Mouse (Mus musculus): ENCODE data around the gene Utp11. TPM values are rescaled to one million over a fixed set of nuclear protein-coding genes. Genes with fewer than 3 reads are reported as not detected.

Utp11 gene
- polyA plus RNA-seq, 1 experiment from 2014 or later, result 58.4 TPM

GRCm38 (mm10) chr4:124670232-124670631, 23.2 kb downstream of the Utp11 start:
- 70% methylated on average over 8 of the region's 8 CpGs for WGBS
- H3K4me1 ChIP-seq (replicated peaks), result peaks cover 20% of the 10 kb centered on the region
- no peak overlapping the region for H3K9ac ChIP-seq
- H3K9me3 ChIP-seq (replicated peaks), result no peaks in the 10 kb centered on the region
- no peak overlapping the region for H3K4me2 ChIP-seq
- no peaks in the 10 kb centered on the region for H3K36me3 ChIP-seq
- H3K27me3 ChIP-seq (replicated peaks), result peaks cover 89% of the 10 kb centered on the region
- H3K4me3 ChIP-seq, result no peak overlapping the region
- ATAC-seq (ENCODE audit: insufficient number of reproducible peaks, low FRiP score), result no peak
- no peak overlapping the region for H3K27ac ChIP-seq (ENCODE audit: poor library complexity, severe bottlenecking)

DNA sequence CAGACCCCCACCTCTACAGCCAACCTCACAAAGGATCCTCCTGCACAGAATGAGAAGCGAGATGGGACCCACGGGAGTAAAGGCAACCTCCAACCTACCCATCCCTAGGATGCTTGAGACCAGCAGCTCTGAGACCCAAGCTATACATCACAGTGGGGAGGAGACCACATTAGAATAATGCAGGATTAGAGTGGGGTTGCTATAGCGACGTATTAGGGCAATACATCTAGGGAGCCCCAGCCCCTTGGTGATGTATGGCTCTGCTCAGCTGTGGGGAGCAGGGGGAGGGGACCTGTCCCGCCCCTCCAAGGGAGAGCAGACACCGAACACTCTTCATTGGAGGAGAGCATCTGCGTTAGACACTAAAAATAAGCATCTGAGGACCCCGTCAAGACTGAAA, 25.3 kb downstream of the Utp11 start:
- no peak overlapping the region for H3K4me2 ChIP-seq
- H3K27ac ChIP-seq (ENCODE audit: poor library complexity, severe bottlenecking), result no peak overlapping the region
- peaks cover 20% of the 10 kb centered on the region for H3K4me1 ChIP-seq (replicated peaks)
- no peak overlapping the region for H3K9ac ChIP-seq
- WGBS, result 23% methylated on average over 8 of the region's 8 CpGs
- no peak overlapping the region for H3K4me3 ChIP-seq
- no peaks in the 10 kb centered on the region for H3K36me3 ChIP-seq
- peaks cover 94% of the 10 kb centered on the region for H3K27me3 ChIP-seq (replicated peaks)
- ATAC-seq (ENCODE audit: insufficient number of reproducible peaks, low FRiP score), result no peak
- no peaks in the 10 kb centered on the region for H3K9me3 ChIP-seq (replicated peaks)

DNA sequence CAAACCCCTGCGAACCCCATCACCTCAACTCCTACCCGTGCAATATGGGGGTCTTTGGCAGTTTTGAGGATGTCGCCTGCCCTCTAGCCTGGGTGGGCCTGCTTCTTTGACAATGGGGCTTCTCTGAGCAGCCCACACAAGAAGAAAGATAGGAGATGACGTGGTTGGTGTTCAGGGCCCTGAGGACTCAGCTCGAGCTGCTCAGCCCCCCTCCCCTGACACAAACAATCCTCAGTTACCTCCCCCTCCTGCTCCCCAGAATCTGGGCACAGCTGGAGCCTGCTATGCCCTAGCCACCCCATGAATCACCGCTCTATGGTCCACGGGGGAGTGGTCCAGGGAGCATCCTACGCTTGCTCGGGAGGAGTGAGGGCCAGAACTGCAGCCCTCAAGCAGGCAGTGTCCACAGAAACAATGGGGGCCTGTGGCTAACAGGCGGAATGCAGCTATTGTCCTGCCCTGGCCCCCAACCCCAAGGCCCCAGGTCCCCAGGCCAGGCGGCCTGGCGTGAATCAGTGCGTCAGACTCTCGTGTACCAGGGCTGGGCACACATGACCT, 25.8 kb downstream of the Utp11 start:
- no peaks in the 10 kb centered on the region for H3K9me3 ChIP-seq (replicated peaks)
- no peak overlapping the region for H3K9ac ChIP-seq
- H3K27me3 ChIP-seq (replicated peaks), result peaks cover 94% of the 10 kb centered on the region
- no peaks in the 10 kb centered on the region for H3K36me3 ChIP-seq
- H3K27ac ChIP-seq (ENCODE audit: poor library complexity, severe bottlenecking), result no peak overlapping the region
- H3K4me1 ChIP-seq (replicated peaks), result peaks cover 14% of the 10 kb centered on the region
- 46% methylated on average over 14 of the region's 14 CpGs for WGBS
- ATAC-seq (ENCODE audit: insufficient number of reproducible peaks, low FRiP score), result no peak
- H3K4me2 ChIP-seq, result no peak overlapping the region
- no peak overlapping the region for H3K4me3 ChIP-seq

DNA sequence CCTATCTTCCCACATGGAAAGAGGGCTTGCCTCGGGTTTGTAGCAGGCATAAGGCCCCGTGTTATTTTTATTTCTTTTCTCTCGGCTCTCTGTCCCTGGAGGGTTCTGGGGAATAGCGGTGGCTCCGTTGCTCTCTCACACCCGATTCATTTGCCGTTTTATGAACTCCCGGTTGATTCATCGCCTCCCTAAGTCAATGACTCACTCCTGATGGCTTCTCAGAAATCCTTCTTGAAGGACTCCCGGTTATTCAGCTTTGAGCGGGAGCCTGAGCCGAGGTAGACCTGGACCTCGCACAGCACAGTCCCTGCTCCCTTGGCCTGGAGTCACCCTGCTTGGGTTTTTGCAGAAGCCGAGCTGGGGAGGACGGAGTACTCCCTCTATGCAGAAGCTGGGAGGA, 28.8 kb downstream of the Utp11 start:
- no peak for ATAC-seq (ENCODE audit: insufficient number of reproducible peaks, low FRiP score)
- H3K27me3 ChIP-seq (replicated peaks), result peaks cover 93% of the 10 kb centered on the region
- no peaks in the 10 kb centered on the region for H3K36me3 ChIP-seq
- H3K27ac ChIP-seq (ENCODE audit: poor library complexity, severe bottlenecking), result no peak overlapping the region
- no peaks in the 10 kb centered on the region for H3K9me3 ChIP-seq (replicated peaks)
- WGBS, result 74% methylated on average over 15 of the region's 15 CpGs
- no peaks in the 10 kb centered on the region; the same call in 1 of the 2 replicates for H3K4me1 ChIP-seq (replicated peaks)
- no peak overlapping the region for H3K9ac ChIP-seq
- H3K4me2 ChIP-seq, result no peak overlapping the region
- no peak overlapping the region for H3K4me3 ChIP-seq

DNA sequence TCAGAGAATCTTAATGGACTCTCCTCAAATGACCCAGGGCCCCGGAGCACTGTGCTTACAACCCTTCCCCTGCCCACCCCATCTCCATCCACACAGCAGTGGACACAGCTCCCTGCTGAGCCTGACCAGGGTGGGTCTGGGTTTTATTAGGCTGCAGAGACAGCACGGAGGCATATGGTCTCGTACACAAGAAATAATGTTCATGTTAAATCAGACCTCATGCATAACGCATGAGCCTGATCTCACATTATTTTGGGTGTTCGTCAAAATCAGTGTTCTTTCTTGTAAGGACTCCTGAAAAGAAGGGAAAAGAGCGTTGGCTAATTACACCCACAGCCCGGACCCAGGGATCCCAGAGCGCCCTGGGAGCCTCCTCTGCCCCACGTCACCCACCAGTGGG, 29.2 kb downstream of the Utp11 start:
- Histone ChIP-seq H3K27ac (ENCODE audit: poor library complexity, severe bottlenecking) (no peak overlapping the region), H3K9ac (no peak overlapping the region), H3K9me3 (replicated peaks) (no peaks in the 10 kb centered on the region), H3K27me3 (replicated peaks) (peaks cover 93% of the 10 kb centered on the region), H3K4me2 (no peak overlapping the region), H3K4me3 (no peak overlapping the region), H3K4me1 (replicated peaks) (peaks cover 4% of the 10 kb centered on the region), H3K36me3 (no peaks in the 10 kb centered on the region)
- no peak for ATAC-seq (ENCODE audit: insufficient number of reproducible peaks, low FRiP score)
- 76% methylated on average over 9 of the region's 9 CpGs for WGBS

DNA sequence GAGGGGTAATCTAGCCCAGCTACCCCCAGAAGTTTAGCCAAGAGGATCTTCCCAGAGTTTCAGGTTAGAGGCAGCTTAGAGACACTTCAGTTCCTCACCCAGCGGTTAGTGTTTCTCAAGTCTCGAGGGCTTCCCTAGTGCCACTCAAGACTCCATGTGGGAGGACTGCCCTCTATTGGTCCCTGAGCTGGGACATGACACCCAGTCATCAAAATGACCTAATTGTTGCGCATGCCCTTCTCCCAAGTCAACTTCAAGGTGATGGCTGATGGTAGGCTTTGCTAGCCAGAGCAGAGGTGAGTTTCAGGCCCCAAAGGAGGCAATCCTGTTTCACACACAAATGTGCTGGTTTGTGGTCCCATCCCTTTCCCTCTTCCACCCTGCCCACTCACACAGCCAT, 30.4 kb downstream of the Utp11 start:
- Histone ChIP-seq H3K4me1 (replicated peaks) (peaks cover 12% of the 10 kb centered on the region), H3K4me2 (no peak overlapping the region), H3K9ac (no peak overlapping the region), H3K27ac (ENCODE audit: poor library complexity, severe bottlenecking) (no peak overlapping the region), H3K4me3 (no peak overlapping the region), H3K9me3 (replicated peaks) (no peaks in the 10 kb centered on the region), H3K27me3 (replicated peaks) (peaks cover 92% of the 10 kb centered on the region), H3K36me3 (no peaks in the 10 kb centered on the region)
- 40% methylated on average over 3 of the region's 3 CpGs for WGBS
- no peak for ATAC-seq (ENCODE audit: insufficient number of reproducible peaks, low FRiP score)

GRCm38 (mm10) chr4:124660603-124661002, 32.8 kb downstream of the Utp11 start:
- ATAC-seq (ENCODE audit: insufficient number of reproducible peaks, low FRiP score), result no peak
- peaks cover 91% of the 10 kb centered on the region for H3K27me3 ChIP-seq (replicated peaks)
- H3K9ac ChIP-seq, result no peak overlapping the region
- H3K36me3 ChIP-seq, result no peaks in the 10 kb centered on the region
- H3K4me2 ChIP-seq, result no peak overlapping the region
- WGBS, result 46% methylated on average over 3 of the region's 3 CpGs
- no peak overlapping the region for H3K4me3 ChIP-seq
- H3K9me3 ChIP-seq (replicated peaks), result no peaks in the 10 kb centered on the region
- H3K27ac ChIP-seq (ENCODE audit: poor library complexity, severe bottlenecking), result no peak overlapping the region
- H3K4me1 ChIP-seq (replicated peaks), result peaks cover 25% of the 10 kb centered on the region

- 1% methylated on average over 68 of the region's 68 CpGs for WGBS
- peak overlapping the region; percentile 60 for H3K4me2 ChIP-seq
- no peak overlapping the region for H3K27ac ChIP-seq (ENCODE audit: poor library complexity, severe bottlenecking)
- no peaks in the 10 kb centered on the region for H3K9me3 ChIP-seq (replicated peaks)
- H3K36me3 ChIP-seq, result no peaks in the 10 kb centered on the region
- H3K4me1 ChIP-seq (replicated peaks), result peaks cover 25% of the 10 kb centered on the region
- H3K4me3 ChIP-seq, result peak overlapping the region; percentile 36
- peaks cover 92% of the 10 kb centered on the region for H3K27me3 ChIP-seq (replicated peaks)
- H3K9ac ChIP-seq, result no peak overlapping the region
- no peak for ATAC-seq (ENCODE audit: insufficient number of reproducible peaks, low FRiP score)
Measured at GRCm38 (mm10) chr4:124659251-124660217, 33.9 kb downstream of the Utp11 start.

GRCm38 (mm10) chr4:124658412-124658851, 35.0 kb downstream of the Utp11 start:
- no peaks in the 10 kb centered on the region for H3K36me3 ChIP-seq
- no peak overlapping the region for H3K27ac ChIP-seq (ENCODE audit: poor library complexity, severe bottlenecking)
- H3K4me2 ChIP-seq, result peak overlapping the region; percentile 99
- ATAC-seq (ENCODE audit: insufficient number of reproducible peaks, low FRiP score), result no peak
- under 1% methylated on average over 39 of the region's 39 CpGs for WGBS
- peaks cover 27% of the 10 kb centered on the region for H3K4me1 ChIP-seq (replicated peaks)
- peaks cover 90% of the 10 kb centered on the region for H3K27me3 ChIP-seq (replicated peaks)
- no peak overlapping the region for H3K9ac ChIP-seq
- H3K9me3 ChIP-seq (replicated peaks), result no peaks in the 10 kb centered on the region
- peak overlapping the region; percentile 58 for H3K4me3 ChIP-seq

- no peak for ATAC-seq (ENCODE audit: insufficient number of reproducible peaks, low FRiP score)
- WGBS, result under 1% methylated on average over 44 of the region's 61 CpGs
Measured at GRCm38 (mm10) chr4:124657781-124658180, 35.6 kb downstream of the Utp11 start.

GRCm38 (mm10) chr4:124656854-124657650, 36.3 kb downstream of the Utp11 start:
- Histone ChIP-seq H3K27ac (ENCODE audit: poor library complexity, severe bottlenecking) (no peak overlapping the region), H3K4me2 (peak overlapping the region; percentile 99), H3K9me3 (replicated peaks) (no peaks in the 10 kb centered on the region), H3K4me3 (peak overlapping the region; percentile 58), H3K9ac (peak overlapping the region; percentile 61), H3K4me1 (replicated peaks) (peaks cover 41% of the 10 kb centered on the region), H3K27me3 (replicated peaks) (peaks cover 77% of the 10 kb centered on the region), H3K36me3 (no peaks in the 10 kb centered on the region)
- ATAC-seq (ENCODE audit: insufficient number of reproducible peaks, low FRiP score), result peak; percentile 90
- 3% methylated on average over 92 of the region's 92 CpGs for WGBS

More at GRCm38 (mm10) chr4:124657781-124658180, 35.6 kb downstream of the Utp11 start:
- H3K9me3 ChIP-seq (replicated peaks), result no peaks in the 10 kb centered on the region
- peak overlapping the region; percentile 62; the same call in 1 of the 2 replicates for H3K9ac ChIP-seq
- peaks cover 84% of the 10 kb centered on the region for H3K27me3 ChIP-seq (replicated peaks)
- H3K4me2 ChIP-seq, result peak overlapping the region; percentile 99
- peaks cover 34% of the 10 kb centered on the region for H3K4me1 ChIP-seq (replicated peaks)
- H3K27ac ChIP-seq (ENCODE audit: poor library complexity, severe bottlenecking), result no peak overlapping the region
- no peaks in the 10 kb centered on the region for H3K36me3 ChIP-seq
- H3K4me3 ChIP-seq, result peak overlapping the region; percentile 58

All from heart, embryonic 12.5 days (tissue).